Comparison of ENCODE assay signal across 9 mouse cellular contexts in genomic region chr2:163800832-163801231, GRCm38 (mm10). TPM values are rescaled to one million over a fixed set of nuclear protein-coding genes. Genes with fewer than 3 reads are reported as not detected.
A peak's percentile ranks its signal among the peaks of the same experiment; 100 is the strongest.
DNase-seq lines count a peak whose midpoint lies in the region; ATAC-seq lines count a peak whose summit lies in the region.
"Had no signal": no experiment of that assay in that cellular context is flagged by ENCODE, and none has a peak within 500 bp of the region (broad histone marks: within the 10 kb centered on the region; RNA-seq: fewer than 3 reads in every experiment).

No protein-coding gene starts in this region.

- H3K4me1 ChIP-seq in midbrain, embryonic 11.5 days (ENCODE audit: control insufficient read depth, insufficient read depth, low read length), result no peaks in the 10 kb centered on the region
- no peaks in the 10 kb centered on the region for H3K4me1 ChIP-seq in midbrain, embryonic 15.5 days
- H3K4me1 ChIP-seq in forebrain, embryonic 13.5 days, result no peaks in the 10 kb centered on the region

- H3K36me3 ChIP-seq in midbrain, embryonic 11.5 days (ENCODE audit: control insufficient read depth, insufficient read depth, low read length), result no peaks in the 10 kb centered on the region
- no peaks in the 10 kb centered on the region for H3K36me3 ChIP-seq in midbrain, embryonic 15.5 days (replicated peaks)
- no peaks in the 10 kb centered on the region for H3K36me3 ChIP-seq in forebrain, embryonic 13.5 days (ENCODE audit: poor library complexity, severe bottlenecking)

- H3K27me3 ChIP-seq in midbrain, embryonic 11.5 days (ENCODE audit: control insufficient read depth, insufficient read depth, low read length), result no peaks in the 10 kb centered on the region
- no peaks in the 10 kb centered on the region for H3K27me3 ChIP-seq in midbrain, embryonic 15.5 days (replicated peaks)
- H3K27me3 ChIP-seq in forebrain, embryonic 13.5 days, result no peaks in the 10 kb centered on the region

- DNase-seq in midbrain, embryonic 11.5 days (ENCODE audit: low spot score, missing footprints), result peak; percentile 83
- peak; percentile 77 for DNase-seq in T-cell, adult 2 months (ENCODE audit: low spot score)
- peak; percentile 45 for DNase-seq in gastrocnemius, postnatal 36 days
- peak; percentile 64 for DNase-seq in naive thymus-derived CD4-positive, alpha-beta T cell, adult 2 months (ENCODE audit: low read depth)
- DNase-seq in frontal cortex, postnatal 36 days (ENCODE audit: low spot score in 2 of 2), result no peak
- DNase-seq in layer of hippocampus, postnatal 10 days (ENCODE audit: low spot score in 2 of 2), result no peak

- no peak overlapping the region for H3K9ac ChIP-seq in midbrain, embryonic 11.5 days (ENCODE audit: low read length)
- no peak overlapping the region for H3K9ac ChIP-seq in midbrain, embryonic 15.5 days
- no peak overlapping the region for H3K9ac ChIP-seq in forebrain, embryonic 13.5 days

- no peak overlapping the region for H3K27ac ChIP-seq in midbrain, embryonic 11.5 days (ENCODE audit: low read depth, low read length)
- no peak overlapping the region for H3K27ac ChIP-seq in midbrain, embryonic 15.5 days
- no peak overlapping the region for H3K27ac ChIP-seq in forebrain, embryonic 13.5 days

- intact Hi-C loops in gastrocnemius, postnatal 36 days (cut with DNase I), result no loop called here

- H3K4me3 ChIP-seq in midbrain, embryonic 11.5 days (ENCODE audit: low read depth, low read length), result no peak overlapping the region
- no peak overlapping the region for H3K4me3 ChIP-seq in midbrain, embryonic 15.5 days
- H3K4me3 ChIP-seq in forebrain, embryonic 13.5 days, result no peak overlapping the region

- no peak for ATAC-seq in midbrain, embryonic 11.5 days (ENCODE audit: low FRiP score)
- ATAC-seq in midbrain, embryonic 15.5 days (replicated peaks), result no peak
- ATAC-seq in forebrain, embryonic 13.5 days, result no peak

- no peak overlapping the region for H3K4me2 ChIP-seq in midbrain, embryonic 11.5 days
- no peak overlapping the region for H3K4me2 ChIP-seq in midbrain, embryonic 15.5 days
- H3K4me2 ChIP-seq in forebrain, embryonic 13.5 days, result no peak overlapping the region

- no peaks in the 10 kb centered on the region for H3K9me3 ChIP-seq in midbrain, embryonic 11.5 days (ENCODE audit: control insufficient read depth, low read length)
- H3K9me3 ChIP-seq in midbrain, embryonic 15.5 days, result no peaks in the 10 kb centered on the region
- no peaks in the 10 kb centered on the region for H3K9me3 ChIP-seq in forebrain, embryonic 13.5 days (replicated peaks)

- 53% methylated on average over 3 of the region's 3 CpGs for WGBS in midbrain, embryonic 11.5 days
- WGBS in midbrain, embryonic 15.5 days, result 40% methylated on average over 3 of the region's 3 CpGs
- 36% methylated on average over 3 of the region's 3 CpGs for WGBS in forebrain, embryonic 13.5 days

RNA-seq across cellular contexts. Expression of gene Ccn5, which starts 19.8 kb away (rescaled TPM):
- polyA plus RNA-seq in midbrain, embryonic 11.5 days (2014; fragmentation: Nextera tagmentation; extraction: Ambion mirVana), result 0.40 and 0.54 TPM in 2 replicates
- polyA plus RNA-seq in midbrain, embryonic 15.5 days (2015; fragmentation: Nextera tagmentation; extraction: Ambion mirVana), result 0.28 and 0.68 TPM in 2 replicates
- total RNA-seq in gastrocnemius, postnatal 36 days (2021), result under 1 TPM; 0.74 to 0.91 TPM
- total RNA-seq in layer of hippocampus, postnatal 10 days (2021), result under 1 TPM in 1 of 2 experiments, not detected in 1; 0.27 TPM
- 0.25 and 0.26 TPM in 2 replicates for polyA plus RNA-seq in forebrain, embryonic 13.5 days (2015; fragmentation: Nextera tagmentation; extraction: Ambion mirVana)

RNA-seq across cellular contexts. Expression of gene Ada, which starts 50.8 kb away (rescaled TPM):
- 5.6 and 6.1 TPM in 2 replicates for polyA plus RNA-seq in midbrain, embryonic 11.5 days (2014; fragmentation: Nextera tagmentation; extraction: Ambion mirVana)
- polyA plus RNA-seq in midbrain, embryonic 15.5 days (2015; fragmentation: Nextera tagmentation; extraction: Ambion mirVana), result 3.9 TPM in 2 replicates
- under 1 TPM; 0.25 to 0.79 TPM for total RNA-seq in gastrocnemius, postnatal 36 days (2021)
- total RNA-seq in layer of hippocampus, postnatal 10 days (2021), result 1 to 10 TPM; 3.0 to 3.3 TPM
- polyA plus RNA-seq in forebrain, embryonic 13.5 days (2015; fragmentation: Nextera tagmentation; extraction: Ambion mirVana), result 6.6 and 7.3 TPM in 2 replicates

RNA-seq across cellular contexts. Expression of gene Kcnk15, which starts 52.6 kb away (rescaled TPM):
- not detected in 2 replicates for polyA plus RNA-seq in midbrain, embryonic 11.5 days (2014; fragmentation: Nextera tagmentation; extraction: Ambion mirVana)
- 0.22 TPM in 1 of 2 replicates, not detected in the other for polyA plus RNA-seq in midbrain, embryonic 15.5 days (2015; fragmentation: Nextera tagmentation; extraction: Ambion mirVana)
- not detected for total RNA-seq in gastrocnemius, postnatal 36 days (2021)
- not detected for total RNA-seq in layer of hippocampus, postnatal 10 days (2021)
- not detected in 2 replicates for polyA plus RNA-seq in forebrain, embryonic 13.5 days (2015; fragmentation: Nextera tagmentation; extraction: Ambion mirVana)
- polyA plus RNA-seq: neural tube, embryonic 11.5 days had no signal

Comparison
In these comparisons a context has a peak if more than half of its experiments do, and no peak if none do; other contexts are left out.
1. DNase-seq: peak in midbrain, embryonic 11.5 days (single experiment), T-cell, adult 2 months (single experiment), gastrocnemius, postnatal 36 days (2 of 2) and naive thymus-derived CD4-positive, alpha-beta T cell, adult 2 months (single experiment); none in frontal cortex, postnatal 36 days (0 of 2) and layer of hippocampus, postnatal 10 days (0 of 2).